In genomic region chr11:107686290-107686689, GRCm38 (mm10) we compare ENCODE assay signal across 10 mouse cellular contexts. TPM values are rescaled to one million over a fixed set of nuclear protein-coding genes. Genes with fewer than 3 reads are reported as not detected.
"Had no signal": no experiment of that assay in that cellular context is flagged by ENCODE, and none has a peak within 500 bp of the region (broad histone marks: within the 10 kb centered on the region; RNA-seq: fewer than 3 reads in every experiment).

No protein-coding gene starts in this region.

- H3K4me2 ChIP-seq: lung, embryonic 15.5 days; midbrain, embryonic 12.5 days had no signal

- H3K27ac ChIP-seq: layer of hippocampus, adult 2 months; lung, embryonic 15.5 days; midbrain, embryonic 12.5 days; stomach, postnatal 0 days had no signal

- H3K4me1 ChIP-seq: lung, embryonic 15.5 days had no signal

- DNase-seq: kidney, adult 8-10 months; kidney, postnatal 10 days; kidney, postnatal 4 days; right cerebral cortex, adult 18-20 months had no signal

- ATAC-seq: intestine, embryonic 16.5 days; midbrain, embryonic 16.5 days had no signal

- H3K9ac ChIP-seq: lung, embryonic 15.5 days; midbrain, embryonic 12.5 days had no signal

- H3K9me3 ChIP-seq: lung, embryonic 15.5 days; midbrain, embryonic 12.5 days had no signal

- H3K27me3 ChIP-seq: lung, embryonic 15.5 days; midbrain, embryonic 12.5 days had no signal

- H3K4me3 ChIP-seq: layer of hippocampus, adult 2 months; lung, embryonic 15.5 days; midbrain, embryonic 12.5 days had no signal

RNA-seq across cellular contexts. Expression of gene Cacng1, which starts 30.0 kb away (rescaled TPM):
- polyA plus RNA-seq: intestine, embryonic 16.5 days; lung, embryonic 15.5 days had no signal
